Mouse (Mus musculus) monocyte, adult 59 days (primary cell): ENCODE measurements around the gene Gm11099. TPM values are rescaled to one million over a fixed set of nuclear protein-coding genes. Genes with fewer than 3 reads are reported as not detected.

Source experiments
- total RNA-seq, 2 experiments: library from RNA; stranded (reverse); gene quantifications; one replicate each; pipeline ENCODE4 v1.2.4; 2023

Gm11099 gene
- total RNA-seq: not detected

DNA sequence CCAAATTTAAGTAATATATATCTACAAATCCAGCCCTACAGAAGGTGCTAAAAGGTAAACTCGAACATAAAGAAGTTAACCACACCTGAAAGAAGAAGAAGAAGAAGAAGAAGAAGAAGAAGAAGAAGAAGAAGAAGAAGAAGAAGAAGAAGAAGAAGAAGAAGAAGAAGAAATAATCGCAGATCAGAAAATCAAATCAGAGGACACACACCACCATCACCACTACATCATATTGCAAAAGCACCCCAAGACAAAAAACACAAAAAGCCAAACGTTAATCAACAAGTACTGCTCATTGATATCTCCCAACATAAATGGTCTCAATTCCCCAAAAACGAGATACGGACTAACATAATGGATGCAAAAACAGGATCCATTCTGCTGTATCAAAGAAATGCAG is at the start of gene Gm11099:
Gene Gm11099, plus strand, starts transcription at position 301 of the 400 bp plus-strand sequence.

